Mouse (Mus musculus): ENCODE data around the gene Brd9.

DNA sequence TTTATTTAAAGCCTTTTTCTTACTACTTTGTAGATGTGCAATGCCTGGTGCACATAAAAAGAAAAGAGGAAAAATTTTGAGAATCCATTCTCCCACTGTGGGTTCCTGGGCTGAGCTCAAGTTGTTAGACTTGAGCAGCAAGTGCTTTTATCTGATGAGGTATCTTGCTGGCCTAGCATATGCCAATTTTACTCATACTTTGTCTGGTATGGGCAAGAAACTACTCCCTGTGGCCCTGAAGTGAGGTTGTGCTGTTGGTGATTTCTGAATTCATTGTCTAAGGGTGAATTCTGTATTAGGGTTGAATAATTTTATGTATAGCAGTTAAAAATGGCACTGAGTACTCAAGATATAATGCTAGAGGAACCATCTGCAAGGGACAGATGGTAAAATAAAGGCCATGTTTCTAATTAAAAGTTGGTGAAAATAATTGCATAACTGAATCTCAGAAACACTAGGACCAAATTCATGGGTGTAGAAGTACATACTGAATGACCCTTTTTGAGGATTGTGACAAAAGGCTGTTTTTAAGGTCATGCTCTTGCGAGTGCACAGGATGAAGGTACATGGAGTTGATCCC lies 16.0 kb downstream of the Brd9 start:
- TF ChIP-seq POLR2A (IDR thresholded peaks at IDR 0.05; ENCODE audit: insufficient read depth, low read length) (no peak), CTCF (IDR thresholded peaks at IDR 0.05; ENCODE audit: low read depth, low read length) (no peak), EP300 (IDR thresholded peaks at IDR 0.05; ENCODE audit: insufficient read depth, low read depth, low read length) (no peak)
